Mouse (Mus musculus): ENCODE results near the gene Sparc.

Gene Sparc

GRCm38 (mm10) chr11:55405601-55406469 lies 17.1 kb downstream of the Sparc start:
- no peak for DNase-seq (ENCODE audit: low spot score in 2 of 2)

GRCm38 (mm10) chr11:55404659-55405457 lies 18.1 kb downstream of the Sparc start:
- DNase-seq (ENCODE audit: low spot score in 2 of 2), result no peak

- DNase-seq (ENCODE audit: low spot score in 2 of 2), result no peak
Observed at GRCm38 (mm10) chr11:55400863-55401262, 22.1 kb downstream of the Sparc start.

- no peak for DNase-seq (ENCODE audit: low spot score in 2 of 2)
Observed at GRCm38 (mm10) chr11:55398371-55398770, 24.6 kb downstream of the Sparc start.

- DNase-seq (ENCODE audit: low spot score in 2 of 2), result no peak
Observed at GRCm38 (mm10) chr11:55397441-55397840, 25.5 kb downstream of the Sparc start.

- DNase-seq (ENCODE audit: low spot score in 2 of 2), result no peak
Observed at GRCm38 (mm10) chr11:55397036-55397435, 25.9 kb downstream of the Sparc start.

GRCm38 (mm10) chr11:55395073-55395642 lies 27.8 kb downstream of the Sparc start:
- DNase-seq (ENCODE audit: low spot score in 2 of 2), result no peak

- DNase-seq (ENCODE audit: low spot score in 2 of 2), result no peak
Observed at GRCm38 (mm10) chr11:55394592-55394991, 28.4 kb downstream of the Sparc start.

GRCm38 (mm10) chr11:55392474-55392873 lies 30.5 kb downstream of the Sparc start:
- DNase-seq (ENCODE audit: low spot score in 2 of 2), result peak in 1 of 2 experiments; percentile 32

GRCm38 (mm10) chr11:55389778-55390177 lies 33.2 kb downstream of the Sparc start:
- DNase-seq (ENCODE audit: low spot score in 2 of 2), result peak in 1 of 2 experiments; percentile 29

- DNase-seq (ENCODE audit: low spot score in 2 of 2), result no peak
Observed at GRCm38 (mm10) chr11:55387576-55387975, 35.4 kb downstream of the Sparc start.

- DNase-seq (ENCODE audit: low spot score in 2 of 2), result peak; percentile 70 to 86
Observed at GRCm38 (mm10) chr11:55386424-55387063, 36.4 kb downstream of the Sparc start.

GRCm38 (mm10) chr11:55383463-55384045 lies 39.4 kb downstream of the Sparc start:
- DNase-seq (ENCODE audit: low spot score in 2 of 2), result no peak

- no peak for DNase-seq (ENCODE audit: low spot score in 2 of 2)
Observed at GRCm38 (mm10) chr11:55380908-55381307, 42.1 kb downstream of the Sparc start.

GRCm38 (mm10) chr11:55378371-55378770 lies 44.6 kb downstream of the Sparc start:
- peak; percentile 51 to 63 for DNase-seq (ENCODE audit: low spot score in 2 of 2)

GRCm38 (mm10) chr11:55373838-55374237 lies 49.1 kb downstream of the Sparc start:
- DNase-seq (ENCODE audit: low spot score in 2 of 2), result no peak

- DNase-seq (ENCODE audit: low spot score in 2 of 2), result no peak
Observed at GRCm38 (mm10) chr11:55373373-55373772, 49.6 kb downstream of the Sparc start.

- DNase-seq (ENCODE audit: low spot score in 2 of 2), result no peak
Observed at GRCm38 (mm10) chr11:55372001-55372400, 51.0 kb downstream of the Sparc start.

GRCm38 (mm10) chr11:55369093-55369471 lies 53.9 kb downstream of the Sparc start:
- DNase-seq (ENCODE audit: low spot score in 2 of 2), result no peak

GRCm38 (mm10) chr11:55368388-55369092 lies 54.4 kb downstream of the Sparc start:
- DNase-seq (ENCODE audit: low spot score in 2 of 2), result no peak

GRCm38 (mm10) chr11:55367783-55368182 lies 55.2 kb downstream of the Sparc start:
- DNase-seq (ENCODE audit: low spot score in 2 of 2), result no peak

Data from frontal cortex, postnatal 10 days (tissue).